Mouse (Mus musculus) c-Kit-negative CD71-positive TER-119-positive erythroid progenitor cells, embryonic 14.5 days (primary cell): Measurements from ENCODE around the gene Styxl1.

Source experiments
- DNase-seq: peaks from one replicate; pipeline ENCODE4 v3.0.0-alpha.2; 2013; ENCODE audit warnings: low read depth, low spot score

The Styxl1 gene

DNA sequence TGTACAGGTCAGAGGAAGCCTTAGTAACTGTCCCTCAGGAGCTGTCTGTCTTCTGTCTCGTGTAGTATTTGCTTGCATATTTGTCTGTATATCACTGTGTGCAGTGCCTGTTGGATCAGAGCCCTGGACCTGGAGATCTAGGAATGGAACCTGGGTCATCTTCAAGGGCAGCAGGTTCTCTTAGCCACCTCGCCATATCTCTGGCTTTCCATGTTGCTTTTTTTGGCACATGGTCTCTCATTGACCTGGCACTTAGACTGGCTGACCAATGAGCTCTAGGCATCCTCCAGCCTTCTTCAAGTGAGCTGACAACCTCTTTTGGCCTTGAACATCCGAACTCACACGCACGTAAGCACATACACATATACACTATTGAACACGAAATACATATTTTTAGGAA is 76.0 kb downstream of the Styxl1 start:
- DNase-seq: no peak

DNA sequence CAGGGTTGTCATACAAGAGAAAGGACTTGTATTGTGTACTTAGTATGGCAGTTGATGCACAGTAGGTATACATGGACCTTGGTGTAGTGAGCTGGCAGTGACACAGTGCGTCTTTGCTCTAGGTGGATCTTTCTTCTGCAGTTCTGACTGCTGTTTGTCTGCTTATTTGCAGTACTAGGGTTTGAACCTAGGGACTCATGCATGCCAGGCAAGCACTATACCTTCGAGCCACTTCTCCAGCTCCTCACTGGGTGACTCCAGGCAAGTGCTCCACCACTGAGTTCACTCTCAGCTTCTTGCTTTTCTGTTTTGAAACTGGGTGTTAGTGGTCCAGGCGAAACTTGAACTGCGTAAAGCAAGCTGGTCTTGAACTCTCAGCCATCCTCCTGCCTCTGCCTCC is 76.6 kb downstream of the Styxl1 start:
- DNase-seq: no peak

DNA sequence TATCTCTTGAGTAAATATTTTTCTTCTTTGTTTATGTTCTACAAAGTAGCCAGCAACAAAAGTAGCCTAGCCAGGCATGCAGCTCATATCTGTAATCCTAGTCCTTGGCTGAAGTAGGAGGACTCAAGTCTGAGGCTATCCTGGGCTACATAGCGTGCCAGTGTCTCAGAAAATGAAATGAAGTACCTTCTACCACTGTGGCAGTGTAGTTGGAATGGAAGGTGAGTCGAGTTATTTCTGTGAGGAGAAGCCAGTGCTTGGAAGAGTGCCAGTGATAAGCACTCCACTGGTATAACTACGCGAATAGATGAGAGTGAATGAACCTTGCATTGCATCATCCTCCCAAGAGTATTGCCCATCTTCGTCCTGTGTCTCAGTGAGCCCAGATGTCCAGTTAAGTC is 80.5 kb downstream of the Styxl1 start:
- DNase-seq: no peak
